Mouse (Mus musculus) heart, adult 2 months (tissue): ENCODE results near the gene Bard1.

ENCODE experiments used
- CTCF ChIP-seq: fragments of 200-600 bp; IDR thresholded peaks from 2 replicates; pipeline ENCODE4 v1.8.1; 2022; ENCODE audit warnings: antibody characterized with exemption, mild to moderate bottlenecking, moderate library complexity
- EP300 ChIP-seq: fragments of 200-500 bp; IDR thresholded peaks from 2 replicates; pipeline ENCODE4 v1.6.1; 2011; ENCODE audit warnings: low read depth, low read length, control low read depth; ENCODE audit not compliant: insufficient read depth
- POLR2A ChIP-seq: fragments of 200-500 bp; IDR thresholded peaks from 2 replicates; pipeline ENCODE4 v1.6.1; 2011; ENCODE audit warnings: mild to moderate bottlenecking, low read depth, low read length, control low read depth; ENCODE audit not compliant: insufficient read depth

DNA sequence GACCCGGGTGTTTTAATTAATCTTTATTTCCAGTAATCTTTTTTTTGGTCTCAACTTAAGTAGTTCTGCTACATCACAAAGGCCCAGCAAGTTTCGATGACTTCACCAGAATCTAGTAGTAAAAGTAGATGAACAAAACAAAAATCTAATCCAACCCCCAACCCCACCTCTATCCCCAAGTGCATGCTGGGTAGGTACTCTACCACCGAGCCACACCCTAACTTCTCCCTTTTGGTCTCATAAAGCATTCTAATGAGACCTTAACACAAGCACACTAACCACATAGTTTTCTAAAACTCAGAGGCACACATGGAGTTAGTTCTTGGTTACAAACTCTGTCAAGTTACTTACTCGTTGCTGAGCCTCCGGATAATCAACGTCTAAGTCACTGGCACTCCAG, 3.2 kb upstream of the Bard1 start:
- no peak for TF ChIP-seq CTCF
- TF ChIP-seq EP300 = no peak
- no peak for TF ChIP-seq POLR2A
